Mouse (Mus musculus): ENCODE measurements around the gene Ect2.

Gene Ect2

GRCm38 (mm10) chr3:27064886-27065285, 88.8 kb downstream of the Ect2 start:
- no peak for DNase-seq

GRCm38 (mm10) chr3:27063399-27064260, 90.0 kb downstream of the Ect2 start:
- DNase-seq = no peak

- no peak for DNase-seq
These were observed 93.2 kb downstream of the Ect2 start for GRCm38 (mm10) chr3:27060441-27060840.

GRCm38 (mm10) chr3:27059529-27060322, 94.0 kb downstream of the Ect2 start:
- no peak for DNase-seq

GRCm38 (mm10) chr3:27055471-27055870, 98.2 kb downstream of the Ect2 start:
- DNase-seq = no peak

GRCm38 (mm10) chr3:27054766-27055165, 98.9 kb downstream of the Ect2 start:
- no peak for DNase-seq
